Comparison of ENCODE assay signal across 16 mouse cellular contexts in genomic region chr7:140973396-140974165, GRCm38 (mm10). TPM values are rescaled to one million over a fixed set of nuclear protein-coding genes. Genes with fewer than 3 reads are reported as not detected.
DNase-seq lines count a peak whose midpoint lies in the region; ATAC-seq and TF ChIP-seq lines count a peak whose summit lies in the region.
"Had no signal": no experiment of that assay in that cellular context is flagged by ENCODE, and none has a peak within 500 bp of the region (broad histone marks: within the 10 kb centered on the region; RNA-seq: fewer than 3 reads in every experiment).

No protein-coding gene starts in this region.

- H3K27ac ChIP-seq in kidney, embryonic 15.5 days: peak overlapping the region; percentile 66
- peak overlapping the region; percentile 53; the same call in 1 of the 2 replicates for H3K27ac ChIP-seq in embryonic facial prominence, embryonic 14.5 days (replicated peaks; ENCODE audit: low read depth, low read length)
- H3K27ac ChIP-seq: forebrain, embryonic 12.5 days had no signal

- peaks cover 47% of the 10 kb centered on the region for H3K4me1 ChIP-seq in kidney, embryonic 15.5 days
- peaks cover 94% of the 10 kb centered on the region for H3K4me1 ChIP-seq in E14TG2a.4 (replicated peaks; ENCODE audit: low read depth, low read length)
- peaks cover 27% of the 10 kb centered on the region for H3K4me1 ChIP-seq in embryonic facial prominence, embryonic 14.5 days (ENCODE audit: control insufficient read depth, insufficient read depth, low read length)

- no peak for DNase-seq in kidney, adult 8-10 months
- peak; percentile 80 for DNase-seq in embryonic facial prominence, embryonic 14.5 days (ENCODE audit: low spot score)
- DNase-seq in mesoderm, embryonic 11.5 days (ENCODE audit: low read depth, low spot score): peak; percentile 48
- no peak for DNase-seq in cerebellum, adult 18-20 months
- no peak for DNase-seq in gastrocnemius, adult 8-10 months (ENCODE audit: low spot score in 2 of 2)
- DNase-seq in adrenal gland, adult 18-20 months (ENCODE audit: low spot score in 2 of 2): no peak
- DNase-seq: heart, postnatal 36 days had no signal

- H3K9ac ChIP-seq in kidney, embryonic 15.5 days: no peak overlapping the region
- H3K9ac ChIP-seq in embryonic facial prominence, embryonic 14.5 days (ENCODE audit: low read depth, low read length): no peak overlapping the region
- H3K9ac ChIP-seq: forebrain, embryonic 12.5 days had no signal

- no peak for TF ChIP-seq CTCF in E14TG2a.4 (conservative IDR thresholded peaks at IDR 0.05; ENCODE audit: low read length)

- H3K9me3 ChIP-seq in kidney, embryonic 15.5 days (replicated peaks): no peaks in the 10 kb centered on the region
- no peaks in the 10 kb centered on the region for H3K9me3 ChIP-seq in E14TG2a.4 (ENCODE audit: low read length)
- H3K9me3 ChIP-seq in embryonic facial prominence, embryonic 14.5 days (ENCODE audit: control insufficient read depth, low read length): no peaks in the 10 kb centered on the region
- H3K9me3 ChIP-seq: forebrain, embryonic 12.5 days had no signal

- H3K4me2 ChIP-seq in kidney, embryonic 15.5 days: no peak overlapping the region
- H3K4me2 ChIP-seq in embryonic facial prominence, embryonic 14.5 days (ENCODE audit: low read depth, low read length): no peak overlapping the region
- H3K4me2 ChIP-seq: forebrain, embryonic 12.5 days had no signal

- no peaks in the 10 kb centered on the region for H3K36me3 ChIP-seq in kidney, embryonic 15.5 days
- peaks cover 32% of the 10 kb centered on the region for H3K36me3 ChIP-seq in E14TG2a.4 (ENCODE audit: insufficient read depth, low read length)
- H3K36me3 ChIP-seq in embryonic facial prominence, embryonic 14.5 days (ENCODE audit: control insufficient read depth, insufficient read depth, low read length): no peaks in the 10 kb centered on the region
- H3K36me3 ChIP-seq: forebrain, embryonic 12.5 days had no signal

- WGBS in kidney, embryonic 15.5 days: 34% methylated on average over 14 of the region's 14 CpGs
- WGBS in embryonic facial prominence, embryonic 14.5 days: 27% methylated on average over 14 of the region's 14 CpGs

- no peak for ATAC-seq in kidney, embryonic 15.5 days (replicated peaks; ENCODE audit: low FRiP score)
- ATAC-seq in embryonic facial prominence, embryonic 14.5 days (ENCODE audit: low read depth): no peak
- ATAC-seq: CD4-positive, CD25-positive, alpha-beta regulatory T cell, adult 4 months; inflammation-experienced regulatory T-cells, adult 6 months had no signal

- no peaks in the 10 kb centered on the region for H3K27me3 ChIP-seq in kidney, embryonic 15.5 days
- no peaks in the 10 kb centered on the region for H3K27me3 ChIP-seq in E14TG2a.4 (ENCODE audit: insufficient read depth, low read length)
- H3K27me3 ChIP-seq in embryonic facial prominence, embryonic 14.5 days (replicated peaks; ENCODE audit: control insufficient read depth, insufficient read depth, low read length): no peaks in the 10 kb centered on the region

- H3K4me3 ChIP-seq in kidney, embryonic 15.5 days (replicated peaks): no peak overlapping the region
- 0 out of 2 replicates have a peak overlapping the region, but pooled peaks have one; percentile 39 for H3K4me3 ChIP-seq in E14TG2a.4 (replicated peaks; ENCODE audit: low read length)
- H3K4me3 ChIP-seq in embryonic facial prominence, embryonic 14.5 days (ENCODE audit: low read depth, low read length): no peak overlapping the region
- H3K4me3 ChIP-seq: forebrain, embryonic 12.5 days had no signal

RNA-seq across cellular contexts. Expression of gene Ifitm1, which starts 6.6 kb away (rescaled TPM):
- 55.2 and 59.7 TPM in 2 replicates for polyA plus RNA-seq in kidney, embryonic 15.5 days (2015; fragmentation: Nextera tagmentation; extraction: Ambion mirVana)
- polyA plus RNA-seq in embryonic facial prominence, embryonic 14.5 days (2014; fragmentation: Nextera tagmentation; extraction: Ambion mirVana): 63.4 and 76.6 TPM in 2 replicates
- total RNA-seq in gastrocnemius, adult 8-10 months (2022): under 1 TPM; 0.34 to 0.99 (median 0.77) TPM
- 1 to 10 TPM; 6.9 to 9.8 TPM for total RNA-seq in adrenal gland, adult 18-20 months (2021)
- polyA plus RNA-seq: CD4-positive, CD25-positive, alpha-beta regulatory T cell, adult 4 months had no signal

RNA-seq across cellular contexts. Expression of gene Ifitm2, which starts 17.8 kb away (rescaled TPM):
- polyA plus RNA-seq in kidney, embryonic 15.5 days (2015; fragmentation: Nextera tagmentation; extraction: Ambion mirVana): 897 and 954 TPM in 2 replicates
- 1,406 and 1,438 TPM in 2 replicates for polyA plus RNA-seq in embryonic facial prominence, embryonic 14.5 days (2014; fragmentation: Nextera tagmentation; extraction: Ambion mirVana)
- 10 to 100 TPM; 25.1 to 51.9 (median 30.1) TPM for total RNA-seq in gastrocnemius, adult 8-10 months (2022)
- total RNA-seq in adrenal gland, adult 18-20 months (2021): 100 to 1,000 TPM; 433 to 585 TPM

RNA-seq across cellular contexts. Expression of gene Gm45717, which starts 17.8 kb away (rescaled TPM):
- 0.39 TPM in 1 of 2 replicates, not detected in the other for polyA plus RNA-seq in kidney, embryonic 15.5 days (2015; fragmentation: Nextera tagmentation; extraction: Ambion mirVana)
- polyA plus RNA-seq in embryonic facial prominence, embryonic 14.5 days (2014; fragmentation: Nextera tagmentation; extraction: Ambion mirVana): 0.89 TPM in 1 of 2 replicates, not detected in the other
- total RNA-seq in gastrocnemius, adult 8-10 months (2022): not detected
- 1 to 10 TPM in 1 of 2 experiments, not detected in 1; 1.2 TPM for total RNA-seq in adrenal gland, adult 18-20 months (2021)
- total RNA-seq: granulocyte monocyte progenitor cell, adult 5-6 weeks; left cerebral cortex, adult 18-20 months had no signal
- polyA plus RNA-seq: forebrain, embryonic 12.5 days; inflammation-experienced regulatory T-cells, adult 6 months; liver, embryonic 16.5 days had no signal

RNA-seq across cellular contexts. Expression of gene Ifitm5, which starts 23.5 kb away (rescaled TPM):
- polyA plus RNA-seq in kidney, embryonic 15.5 days (2015; fragmentation: Nextera tagmentation; extraction: Ambion mirVana): 4.3 and 21.7 TPM in 2 replicates
- 108 and 179 TPM in 2 replicates for polyA plus RNA-seq in embryonic facial prominence, embryonic 14.5 days (2014; fragmentation: Nextera tagmentation; extraction: Ambion mirVana)
- total RNA-seq in gastrocnemius, adult 8-10 months (2022): under 1 TPM in 2 of 4 experiments, not detected in 2; 0.34 to 0.53 TPM
- 1 to 10 TPM; 1.4 to 1.7 TPM for total RNA-seq in adrenal gland, adult 18-20 months (2021)
- total RNA-seq: common myeloid progenitor, adult 5-6 weeks; granulocyte monocyte progenitor cell, adult 5-6 weeks; left cerebral cortex, adult 18-20 months had no signal
- polyA plus RNA-seq: CD4-positive, CD25-positive, alpha-beta regulatory T cell, adult 4 months had no signal

RNA-seq across cellular contexts. Expression of gene Pgghg, which starts 32.4 kb away (rescaled TPM):
- polyA plus RNA-seq in kidney, embryonic 15.5 days (2015; fragmentation: Nextera tagmentation; extraction: Ambion mirVana): 19.5 and 23.5 TPM in 2 replicates
- 22.7 and 25.5 TPM in 2 replicates for polyA plus RNA-seq in embryonic facial prominence, embryonic 14.5 days (2014; fragmentation: Nextera tagmentation; extraction: Ambion mirVana)
- total RNA-seq in gastrocnemius, adult 8-10 months (2022): 1 to 10 TPM; 1.4 to 2.8 (median 2.2) TPM
- total RNA-seq in adrenal gland, adult 18-20 months (2021): 10 to 100 TPM; 30.4 to 32.3 TPM

Comparison
In these comparisons a context has a peak if more than half of its experiments do, and no peak if none do; other contexts are left out.
1. DNase-seq: peak in embryonic facial prominence, embryonic 14.5 days (single experiment) and mesoderm, embryonic 11.5 days (single experiment); none in kidney, adult 8-10 months (0 of 2), cerebellum, adult 18-20 months (0 of 2), gastrocnemius, adult 8-10 months (0 of 2) and adrenal gland, adult 18-20 months (0 of 2).
2. RNA of gene Ifitm2, which starts 17.8 kb away (total RNA-seq): 433 to 585 TPM in adrenal gland, adult 18-20 months; 25.1 to 51.9 TPM in gastrocnemius, adult 8-10 months; every median in the first group is over 4 times any median in the second.